Mouse (Mus musculus): ENCODE measurements around the gene Pdik1l. TPM values are rescaled to one million over a fixed set of nuclear protein-coding genes. Genes with fewer than 3 reads are reported as not detected.

The Pdik1l gene
- total and polyA plus RNA-seq, 3 experiments = 1.00 to 7.6 (median 5.3) TPM

GRCm38 (mm10) chr4:134252131-134252910 lies 35.4 kb downstream of the Pdik1l start:
- DNase-seq = peak; percentile 36 to 52
- H3K9ac ChIP-seq (ENCODE audit: low read depth, low read length) = peak overlapping the region; percentile 80

DNA sequence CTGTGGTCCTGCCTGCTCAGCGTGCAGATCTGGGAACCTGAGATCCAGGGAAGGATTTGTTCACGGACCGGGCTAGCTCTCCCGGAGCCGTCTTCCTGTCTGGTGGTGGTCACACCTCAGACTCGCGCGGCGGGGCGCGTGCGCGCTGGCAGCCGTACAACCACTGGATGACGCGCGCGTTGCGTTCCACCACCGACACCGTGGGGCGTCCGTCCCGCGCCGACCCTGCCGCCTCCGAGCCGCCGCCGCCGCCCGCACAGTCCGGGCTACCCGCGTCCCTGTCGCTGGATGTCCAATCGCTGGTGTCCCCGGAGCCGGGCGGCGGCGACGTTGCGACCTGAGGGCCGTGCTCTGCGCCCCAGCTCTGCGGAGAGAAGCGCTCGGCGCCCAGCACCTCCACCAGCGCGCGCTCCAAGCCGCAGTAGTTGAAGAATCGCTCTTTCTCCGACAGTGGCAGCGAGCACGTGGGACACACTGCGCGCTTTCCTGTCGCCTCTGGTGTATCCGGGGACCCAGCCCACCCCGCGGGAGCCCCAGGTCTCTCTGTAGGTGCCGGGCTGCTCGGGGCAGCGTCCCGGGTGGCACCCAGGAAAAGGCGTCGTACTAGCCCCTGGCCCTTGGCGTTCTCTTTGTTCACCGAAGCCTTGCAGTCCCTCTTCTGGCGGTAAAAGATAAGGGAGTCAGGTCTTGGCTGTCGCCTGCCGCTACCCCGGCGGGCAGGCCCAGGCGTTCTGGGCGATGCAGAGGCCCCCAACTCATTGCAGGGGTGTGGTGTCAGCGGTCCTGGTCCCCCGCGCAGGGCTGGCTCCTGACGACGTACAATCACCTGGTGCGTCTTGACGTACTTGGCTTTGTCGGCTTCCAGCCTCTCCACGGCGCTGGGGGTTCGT lies 36.2 kb downstream of the Pdik1l start:
- Histone ChIP-seq H3K9ac (ENCODE audit: low read depth, low read length) (peak overlapping the region; percentile 72), H3K27ac (peak overlapping the region; percentile 92), H3K4me3 (peak overlapping the region; percentile 56), H3K27me3 (ENCODE audit: control insufficient read depth, insufficient read depth, low read length) (no peaks in the 10 kb centered on the region), H3K79me2 (replicated peaks; ENCODE audit: control insufficient read depth, insufficient read depth, low read length) (no peaks in the 10 kb centered on the region), H3K36me3 (ENCODE audit: control insufficient read depth, insufficient read depth, low read length) (no peaks in the 10 kb centered on the region), H3K4me1 (ENCODE audit: control insufficient read depth, insufficient read depth, low read length) (peaks cover 3% of the 10 kb centered on the region)
- intact Hi-C loops (cut with DNase I) = no loop called here
- DNase-seq = peak; percentile 46 to 70
- TF ChIP-seq CTCF (IDR thresholded peaks at IDR 0.05) (no peak), POLR2A (IDR thresholded peaks at IDR 0.05; ENCODE audit: insufficient read depth, low read depth, low read length) (no peak), EP300 (IDR thresholded peaks at IDR 0.05; ENCODE audit: insufficient read depth, low read depth, low read length) (no peak)
- 2% methylated on average over 91 of the region's 91 CpGs for WGBS

More at GRCm38 (mm10) chr4:134252131-134252910, 35.4 kb downstream of the Pdik1l start:
- 28% methylated on average over 22 of the region's 22 CpGs for WGBS
- peak overlapping the region; percentile 92 for H3K27ac ChIP-seq
- H3K4me1 ChIP-seq (ENCODE audit: control insufficient read depth, insufficient read depth, low read length) = peaks cover 5% of the 10 kb centered on the region
- H3K36me3 ChIP-seq (ENCODE audit: control insufficient read depth, insufficient read depth, low read length) = no peaks in the 10 kb centered on the region
- intact Hi-C loops (cut with DNase I) = no loop called here
- no peaks in the 10 kb centered on the region for H3K79me2 ChIP-seq (replicated peaks; ENCODE audit: control insufficient read depth, insufficient read depth, low read length)
- H3K27me3 ChIP-seq (ENCODE audit: control insufficient read depth, insufficient read depth, low read length) = no peaks in the 10 kb centered on the region
- TF ChIP-seq CTCF (IDR thresholded peaks at IDR 0.05) (no peak), POLR2A (IDR thresholded peaks at IDR 0.05; ENCODE audit: insufficient read depth, low read depth, low read length) (0 out of 2 replicates have a peak, but pooled peaks have one; percentile 7)
- H3K4me3 ChIP-seq = peak overlapping the region; percentile 56

- no peak for DNase-seq
- Histone ChIP-seq H3K9ac (ENCODE audit: low read depth, low read length) (peak overlapping the region; percentile 72), H3K4me3 (peak overlapping the region; percentile 56), H3K4me1 (ENCODE audit: control insufficient read depth, insufficient read depth, low read length) (peaks cover 1% of the 10 kb centered on the region), H3K79me2 (replicated peaks; ENCODE audit: control insufficient read depth, insufficient read depth, low read length) (no peaks in the 10 kb centered on the region), H3K27me3 (ENCODE audit: control insufficient read depth, insufficient read depth, low read length) (no peaks in the 10 kb centered on the region), H3K27ac (peak overlapping the region; percentile 92), H3K36me3 (ENCODE audit: control insufficient read depth, insufficient read depth, low read length) (no peaks in the 10 kb centered on the region)
- 26% methylated on average over 10 of the region's 10 CpGs for WGBS
- no peak for TF ChIP-seq CTCF (IDR thresholded peaks at IDR 0.05)
- TF ChIP-seq POLR2A (IDR thresholded peaks at IDR 0.05; ENCODE audit: insufficient read depth, low read depth, low read length) = no peak
- no peak for TF ChIP-seq EP300 (IDR thresholded peaks at IDR 0.05; ENCODE audit: insufficient read depth, low read depth, low read length)
- intact Hi-C loops (cut with DNase I) = loop anchor here (1.0 kb wide), 1 partner anchor 36 kb away; the partner anchor contains the start of gene Pdik1l
Observed at GRCm38 (mm10) chr4:134250930-134251240, 36.8 kb downstream of the Pdik1l start.

GRCm38 (mm10) chr4:134250116-134250929 lies 37.4 kb downstream of the Pdik1l start:
- H3K9ac ChIP-seq (ENCODE audit: low read depth, low read length) = no peak overlapping the region
- WGBS = 28% methylated on average over 27 of the region's 27 CpGs
- TF ChIP-seq CTCF (IDR thresholded peaks at IDR 0.05) = no peak
- no peak for TF ChIP-seq POLR2A (IDR thresholded peaks at IDR 0.05; ENCODE audit: insufficient read depth, low read depth, low read length)
- TF ChIP-seq EP300 (IDR thresholded peaks at IDR 0.05; ENCODE audit: insufficient read depth, low read depth, low read length) = no peak
- H3K79me2 ChIP-seq (replicated peaks; ENCODE audit: control insufficient read depth, insufficient read depth, low read length) = no peaks in the 10 kb centered on the region
- H3K27ac ChIP-seq = peak overlapping the region; percentile 92; the same call in 1 of the 2 replicates
- H3K27me3 ChIP-seq (ENCODE audit: control insufficient read depth, insufficient read depth, low read length) = no peaks in the 10 kb centered on the region
- DNase-seq = no peak
- intact Hi-C loops (cut with DNase I) = loop anchor here (1.0 kb wide), 1 partner anchor 37 kb away; the partner anchor contains the start of gene Pdik1l
- H3K4me3 ChIP-seq = peak overlapping the region; percentile 56
- no peaks in the 10 kb centered on the region for H3K36me3 ChIP-seq (ENCODE audit: control insufficient read depth, insufficient read depth, low read length)
- no peaks in the 10 kb centered on the region; the same call in 1 of the 2 replicates for H3K4me1 ChIP-seq (ENCODE audit: control insufficient read depth, insufficient read depth, low read length)

DNA sequence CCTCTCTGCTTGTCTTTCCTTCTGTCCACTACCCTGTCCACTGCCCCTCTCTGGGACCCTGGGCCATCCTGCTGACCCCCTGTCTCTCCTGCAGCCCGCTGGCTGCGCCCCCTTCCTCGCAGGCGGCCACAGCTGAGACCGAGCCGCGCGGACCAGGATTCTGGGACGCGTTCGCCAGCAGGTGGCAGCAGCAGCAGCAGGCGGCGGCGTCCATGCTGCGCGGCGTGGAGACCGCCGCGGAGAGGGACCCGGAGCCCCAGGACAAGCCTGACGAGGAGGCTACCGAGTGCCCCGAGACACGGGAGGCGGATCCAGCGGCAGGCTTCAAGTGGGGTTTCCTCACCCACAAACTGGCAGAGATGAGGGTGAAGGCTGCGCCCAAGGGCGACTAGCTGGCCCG lies 38.0 kb downstream of the Pdik1l start:
- Histone ChIP-seq H3K9ac (ENCODE audit: low read depth, low read length) (peak overlapping the region; percentile 56), H3K4me3 (peak overlapping the region; percentile 56), H3K79me2 (replicated peaks; ENCODE audit: control insufficient read depth, insufficient read depth, low read length) (no peaks in the 10 kb centered on the region), H3K36me3 (ENCODE audit: control insufficient read depth, insufficient read depth, low read length) (no peaks in the 10 kb centered on the region), H3K27ac (no peak overlapping the region; the same call in 1 of the 2 replicates), H3K27me3 (ENCODE audit: control insufficient read depth, insufficient read depth, low read length) (no peaks in the 10 kb centered on the region), H3K4me1 (ENCODE audit: control insufficient read depth, insufficient read depth, low read length) (peaks cover 3% of the 10 kb centered on the region)
- TF ChIP-seq CTCF (IDR thresholded peaks at IDR 0.05) (peak; percentile 97), EP300 (IDR thresholded peaks at IDR 0.05; ENCODE audit: insufficient read depth, low read depth, low read length) (no peak), POLR2A (IDR thresholded peaks at IDR 0.05; ENCODE audit: insufficient read depth, low read depth, low read length) (no peak)
- peak; percentile 81 to 89 for DNase-seq
- intact Hi-C loops (cut with DNase I) = loop anchor here (1.0 to 5.0 kb wide), 4 partner anchors 19 to 218 kb away; partner anchors contain the start of genes Pdik1l and Stmn1
- WGBS = 3% methylated on average over 30 of the region's 30 CpGs

Measured in heart, adult 2 months (tissue).